Mouse (Mus musculus) monocyte, adult 2 months (primary cell): ENCODE measurements around the gene Itpr1.
"Not testable (repeated sequence)": the region's sequence is repeated elsewhere in the genome, so short reads cannot be mapped to it uniquely, and the experiment has no call there.

Source experiments
- DNase-seq, 2 experiments: peaks; one replicate each; pipeline ENCODE4 v3.0.0; 2022; ENCODE audit warnings: low spot score in 2 of 2, low read depth in 1 of 2

Itpr1 gene

DNA sequence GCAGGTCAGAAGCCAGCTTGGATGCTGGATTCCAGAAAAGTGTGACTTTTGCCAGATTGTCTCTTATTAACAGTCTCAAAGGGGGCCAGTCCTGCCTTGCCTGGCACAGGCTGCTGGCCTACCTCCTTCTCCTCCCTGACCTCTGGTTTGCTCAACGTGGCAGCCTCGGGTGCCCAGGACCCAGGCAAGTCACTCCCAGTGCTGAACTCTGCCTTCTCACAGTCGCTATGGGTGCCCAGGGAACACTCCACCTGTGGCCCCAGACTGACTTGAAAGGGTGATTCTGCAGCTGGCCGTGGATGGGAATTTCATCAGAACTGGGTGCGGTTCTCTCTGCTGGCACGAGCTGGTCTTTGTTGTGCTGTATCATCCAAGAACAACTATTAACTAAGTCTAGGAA lies 321.7 kb downstream of the Itpr1 start:
- DNase-seq = no peak

DNA sequence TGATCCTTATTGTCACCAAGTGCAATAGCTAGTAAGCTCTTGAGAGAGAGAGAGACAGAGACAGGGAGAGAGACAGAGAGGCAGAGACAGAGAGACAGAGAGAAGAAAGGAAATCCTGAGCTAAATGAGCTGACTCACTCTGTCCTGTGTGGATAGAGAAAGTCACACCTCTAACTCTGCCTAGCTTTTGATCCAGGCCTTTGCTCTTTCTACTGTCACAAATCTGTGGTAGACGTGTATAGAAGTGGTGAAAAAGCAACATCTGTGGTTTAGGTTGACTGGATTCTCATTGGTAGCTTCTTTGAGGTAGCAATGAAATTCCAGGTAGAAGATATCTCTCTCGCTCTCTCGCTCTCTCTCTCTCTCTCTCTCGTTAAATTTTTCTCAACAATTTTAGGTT lies 322.4 kb downstream of the Itpr1 start:
- no peak for DNase-seq

DNA sequence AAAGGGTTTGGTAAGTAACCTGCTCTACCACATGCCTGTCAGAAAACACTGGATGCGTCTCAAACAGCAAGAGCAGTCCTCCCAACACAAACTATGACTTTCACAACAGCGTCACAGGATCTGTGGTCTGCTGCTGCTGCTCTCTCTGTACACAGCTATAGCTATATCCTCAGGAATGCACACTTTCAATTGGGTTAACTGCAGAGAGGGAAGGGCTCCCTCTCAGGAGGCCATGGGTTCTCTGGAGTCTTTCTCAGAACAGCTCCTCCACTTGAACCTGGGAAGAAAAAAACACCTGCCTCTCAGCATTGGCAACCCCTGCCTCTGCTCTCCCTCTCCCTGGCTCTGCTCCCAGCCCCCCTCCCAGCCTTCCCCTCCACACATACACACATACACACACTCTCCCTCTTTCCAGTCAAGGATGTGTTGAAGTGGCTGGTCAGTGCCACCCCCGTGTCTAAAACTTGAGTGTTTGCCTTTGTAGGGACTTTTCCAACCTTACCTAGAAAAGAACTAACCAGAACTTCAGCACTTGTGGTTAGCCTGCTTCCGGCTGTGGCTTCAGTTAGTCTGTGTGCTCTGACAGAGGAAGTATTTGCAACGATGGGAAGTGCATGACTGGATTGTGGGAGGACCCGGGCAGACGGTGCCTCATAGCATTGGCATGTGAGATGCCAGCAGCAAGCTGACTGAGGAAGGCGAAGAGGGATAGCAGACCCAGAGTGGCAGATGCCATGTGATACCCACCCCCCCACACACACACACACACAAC lies 323.8 kb downstream of the Itpr1 start:
- DNase-seq = peak; percentile 64 to 70

DNA sequence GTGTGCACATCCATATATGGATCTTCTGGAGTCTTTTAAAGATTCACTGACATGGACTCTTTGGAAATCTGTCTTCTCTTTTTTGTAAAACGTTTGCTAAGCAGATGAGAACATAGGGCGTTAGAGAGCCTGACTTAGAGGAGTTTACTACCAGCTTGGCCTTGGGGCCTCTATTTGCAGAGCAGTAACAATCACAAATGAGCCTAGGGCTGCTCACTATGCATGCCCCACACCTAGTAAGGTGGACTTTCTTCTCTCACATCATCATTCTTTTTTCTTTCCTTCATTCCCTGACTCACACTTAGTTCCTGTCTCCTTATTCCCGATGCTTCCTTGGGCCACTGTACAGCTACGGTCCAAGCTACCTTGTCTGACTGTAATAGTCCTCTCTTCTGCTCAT lies 325.5 kb downstream of the Itpr1 start:
- DNase-seq = no peak

DNA sequence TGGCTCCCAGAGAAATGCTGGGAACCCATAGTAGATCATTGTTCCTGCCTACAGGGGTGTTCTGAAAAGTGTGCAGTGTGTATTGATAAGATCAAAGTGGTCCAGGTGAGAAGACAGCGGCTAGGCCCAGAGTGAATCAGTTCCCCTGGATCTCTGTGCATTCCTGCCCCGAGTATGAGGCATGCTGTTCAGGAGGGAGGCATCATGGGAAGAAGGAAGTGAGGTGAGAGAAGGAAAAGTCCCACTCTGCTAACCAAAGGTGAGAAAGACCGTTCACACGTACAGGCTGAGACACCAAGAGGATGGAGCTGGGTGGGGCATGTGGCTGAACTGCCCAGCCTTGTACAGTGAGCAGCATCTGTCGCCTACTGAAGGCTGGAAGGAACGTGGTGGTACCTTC lies 327.5 kb downstream of the Itpr1 start:
- no peak for DNase-seq

DNA sequence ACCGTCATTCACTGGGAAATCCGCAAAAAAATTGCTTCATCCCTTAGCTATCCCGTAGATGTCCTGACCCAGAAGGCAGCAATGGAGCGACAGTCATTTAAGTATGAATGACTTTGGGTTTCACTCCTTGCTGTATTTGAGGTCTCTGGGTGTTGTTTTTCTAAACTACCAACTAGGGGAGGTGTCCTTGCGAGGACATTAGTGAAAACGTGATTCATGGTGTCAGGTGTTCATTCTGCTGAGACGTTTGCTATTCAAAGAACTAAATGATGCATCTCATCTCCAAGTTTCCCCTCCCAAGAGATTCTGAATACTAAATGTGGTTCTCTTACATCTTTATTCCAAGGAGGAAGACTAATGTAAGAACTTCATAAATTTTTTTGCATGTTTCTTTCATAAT lies 332.0 kb downstream of the Itpr1 start:
- DNase-seq = no peak

DNA sequence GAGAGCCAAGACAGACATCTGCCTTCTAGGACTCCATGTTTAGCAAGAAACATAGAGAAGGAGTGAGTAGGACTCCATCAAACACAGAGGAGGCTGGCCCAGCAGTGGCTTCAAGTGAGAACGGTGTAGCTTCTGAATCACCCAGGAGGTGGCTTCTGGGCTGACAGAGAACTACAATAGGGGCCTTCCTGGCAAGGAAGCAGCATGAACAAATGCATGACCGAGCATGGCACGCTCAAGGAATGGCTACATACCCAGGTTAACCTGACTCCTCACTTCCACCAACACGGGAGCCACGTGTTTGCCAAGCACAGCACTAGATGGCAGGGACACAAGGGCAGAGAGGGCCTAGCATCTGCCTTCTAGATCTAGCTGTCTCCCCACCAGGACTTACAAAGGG lies 332.6 kb downstream of the Itpr1 start:
- no peak for DNase-seq

DNA sequence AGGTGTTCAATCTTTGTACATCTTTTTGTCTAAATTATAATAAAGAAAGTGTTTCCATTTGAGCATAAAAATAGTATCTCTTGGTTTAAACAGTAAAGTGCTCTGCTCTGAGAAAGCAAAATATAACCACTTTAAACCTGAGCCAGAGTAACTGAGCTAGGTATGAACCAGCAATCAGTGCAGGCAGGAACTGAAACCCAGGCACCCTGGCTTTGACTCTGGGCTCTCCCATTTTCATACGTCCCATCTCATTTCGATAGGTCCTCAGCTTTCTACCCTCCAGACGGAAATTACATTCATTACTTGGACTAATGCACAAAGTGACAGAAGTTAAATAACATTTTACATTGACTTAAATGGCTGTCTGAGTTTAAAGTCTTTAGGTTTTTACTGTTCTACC lies 335.5 kb downstream of the Itpr1 start:
- no peak for DNase-seq

DNA sequence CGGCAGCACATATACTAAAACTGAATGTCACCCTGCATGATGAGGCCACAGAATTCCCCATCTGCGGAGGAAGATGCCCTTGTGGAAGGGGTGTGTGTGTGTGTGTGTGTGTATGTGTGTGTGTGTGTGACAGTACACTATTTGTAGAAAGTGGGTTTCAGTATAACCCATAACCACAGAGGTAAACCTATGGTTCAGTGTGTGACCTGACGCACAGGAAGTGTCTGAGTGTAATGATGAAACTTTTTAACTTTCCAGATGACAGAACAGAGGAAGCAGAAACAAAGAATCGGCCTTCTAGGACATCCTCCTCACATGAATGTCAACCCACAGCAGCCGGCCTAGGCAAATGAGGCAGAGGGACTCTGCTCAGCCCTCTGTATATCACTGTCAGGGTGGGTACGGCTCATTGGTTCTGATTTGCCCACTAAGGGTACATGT lies 336.6 kb downstream of the Itpr1 start:
- peak in 1 of 2 experiments; percentile 47 for DNase-seq

DNA sequence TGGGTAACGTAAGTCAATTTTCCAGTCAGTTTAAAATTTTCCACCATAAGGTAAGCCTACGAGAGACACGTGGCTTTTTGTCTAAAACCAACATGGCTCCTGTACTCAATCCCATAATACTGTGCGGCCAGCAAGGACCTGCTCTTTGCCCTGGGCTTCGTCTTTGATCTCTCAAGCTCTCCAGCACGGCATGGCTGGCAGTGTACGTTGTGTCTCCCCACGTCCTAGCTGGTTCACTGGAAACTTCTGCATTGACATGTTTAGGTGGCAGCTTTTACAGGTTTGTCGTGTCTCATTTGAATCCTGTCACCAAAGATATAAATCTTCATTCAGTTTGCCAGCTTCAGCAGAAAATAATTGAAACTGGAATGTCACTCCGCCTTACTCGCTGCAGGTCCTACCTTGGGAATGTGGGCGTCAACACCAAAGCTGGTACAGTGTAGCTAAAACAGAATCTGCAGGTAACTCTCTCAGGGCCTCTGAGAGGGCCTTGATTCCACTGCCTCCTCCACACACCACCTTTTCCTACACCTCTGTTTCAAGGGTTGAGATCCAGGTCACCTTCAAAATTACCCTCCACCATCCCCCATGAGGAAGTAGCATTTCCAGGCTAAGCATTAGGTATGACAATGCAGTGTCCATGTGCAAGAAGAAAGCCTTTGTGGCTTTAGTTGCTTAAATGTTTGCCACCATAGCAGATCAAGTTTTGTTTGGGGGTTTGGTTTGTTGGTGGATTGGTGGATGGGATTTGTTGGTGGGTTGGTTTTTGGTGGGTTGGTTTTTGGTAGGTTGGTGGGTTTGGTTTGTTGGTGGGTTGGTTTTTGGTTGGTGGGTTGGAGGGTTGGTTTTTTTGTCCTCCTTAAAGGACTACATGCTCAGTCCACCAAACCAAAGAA lies 339.1 kb downstream of the Itpr1 start:
- no peak for DNase-seq

DNA sequence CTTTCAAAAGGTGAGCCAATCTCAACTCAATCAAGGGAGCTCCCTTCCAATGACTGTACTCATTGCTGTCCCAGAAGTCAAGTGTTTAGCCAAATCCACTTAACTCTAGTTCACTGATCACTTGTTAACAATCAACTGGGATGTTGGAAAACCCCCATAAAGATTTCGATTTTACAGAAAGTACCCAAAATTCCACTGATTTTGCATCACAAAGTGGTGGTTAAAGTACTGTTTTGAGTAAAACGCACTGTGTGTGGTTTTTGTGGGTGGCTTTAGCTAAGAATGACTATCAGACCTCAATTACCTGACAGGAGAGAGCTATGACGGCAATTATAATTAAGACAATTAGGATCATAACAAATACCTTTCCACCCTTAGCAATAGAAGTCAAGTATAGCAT lies 340.1 kb downstream of the Itpr1 start:
- DNase-seq = no peak

DNA sequence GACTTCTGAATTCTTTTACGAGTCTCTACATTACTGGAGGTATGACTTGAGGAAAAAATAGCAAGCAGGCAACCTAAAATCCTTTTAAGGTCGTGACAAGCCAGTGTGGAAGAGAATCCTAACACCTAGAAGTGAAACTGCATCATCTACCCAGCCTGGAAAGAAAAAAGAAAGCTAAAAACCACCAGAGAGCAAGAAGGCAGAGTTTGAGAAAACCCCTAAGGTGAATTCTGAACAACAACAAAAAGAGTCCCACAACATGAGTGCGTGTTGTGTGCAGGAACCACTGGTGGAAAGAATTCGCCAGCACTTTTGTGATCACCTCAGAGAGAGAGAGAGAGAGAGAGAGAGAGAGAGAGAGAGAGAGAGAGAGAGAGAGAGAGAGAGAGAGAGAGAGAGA lies 340.6 kb downstream of the Itpr1 start:
- DNase-seq = no peak

DNA sequence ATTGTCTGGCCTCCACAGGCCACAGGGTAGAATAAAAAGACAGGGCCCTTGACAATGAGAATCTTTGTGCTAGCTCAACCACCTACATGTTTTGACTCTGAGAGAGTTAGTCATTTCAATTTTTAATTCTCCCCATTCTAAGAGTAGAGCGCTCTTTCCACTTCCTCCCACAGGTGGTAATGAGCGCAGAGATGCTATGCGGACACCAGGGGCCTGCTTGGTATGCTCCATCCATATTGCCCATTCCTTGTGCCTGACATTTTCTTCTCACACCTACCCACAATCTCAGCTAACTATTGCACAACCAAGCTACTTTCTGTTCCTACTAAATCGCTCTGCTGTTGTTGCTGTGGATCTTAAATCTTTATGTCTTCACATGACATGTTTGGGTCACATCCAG lies 341.5 kb downstream of the Itpr1 start:
- DNase-seq = no peak

DNA sequence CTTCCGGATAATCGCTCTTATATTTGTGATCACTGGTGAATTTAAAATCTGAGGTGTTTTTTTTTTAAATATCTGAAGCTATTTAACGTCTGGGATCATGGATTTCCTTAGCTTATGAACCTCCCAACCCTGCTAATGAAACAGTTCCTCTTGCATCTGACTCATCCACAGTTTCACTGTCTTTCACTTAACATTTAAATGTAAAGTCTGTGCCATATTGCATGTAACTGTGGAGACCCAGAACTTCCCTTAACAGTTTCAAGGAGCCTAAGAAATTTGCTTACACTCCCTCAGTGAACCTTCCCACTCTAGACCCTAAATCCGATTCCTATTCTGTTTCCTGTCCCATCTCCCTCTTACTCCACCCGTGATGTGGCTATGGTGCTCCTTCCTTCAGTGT lies 342.0 kb downstream of the Itpr1 start:
- peak in 1 of 2 experiments; percentile 36 for DNase-seq

DNA sequence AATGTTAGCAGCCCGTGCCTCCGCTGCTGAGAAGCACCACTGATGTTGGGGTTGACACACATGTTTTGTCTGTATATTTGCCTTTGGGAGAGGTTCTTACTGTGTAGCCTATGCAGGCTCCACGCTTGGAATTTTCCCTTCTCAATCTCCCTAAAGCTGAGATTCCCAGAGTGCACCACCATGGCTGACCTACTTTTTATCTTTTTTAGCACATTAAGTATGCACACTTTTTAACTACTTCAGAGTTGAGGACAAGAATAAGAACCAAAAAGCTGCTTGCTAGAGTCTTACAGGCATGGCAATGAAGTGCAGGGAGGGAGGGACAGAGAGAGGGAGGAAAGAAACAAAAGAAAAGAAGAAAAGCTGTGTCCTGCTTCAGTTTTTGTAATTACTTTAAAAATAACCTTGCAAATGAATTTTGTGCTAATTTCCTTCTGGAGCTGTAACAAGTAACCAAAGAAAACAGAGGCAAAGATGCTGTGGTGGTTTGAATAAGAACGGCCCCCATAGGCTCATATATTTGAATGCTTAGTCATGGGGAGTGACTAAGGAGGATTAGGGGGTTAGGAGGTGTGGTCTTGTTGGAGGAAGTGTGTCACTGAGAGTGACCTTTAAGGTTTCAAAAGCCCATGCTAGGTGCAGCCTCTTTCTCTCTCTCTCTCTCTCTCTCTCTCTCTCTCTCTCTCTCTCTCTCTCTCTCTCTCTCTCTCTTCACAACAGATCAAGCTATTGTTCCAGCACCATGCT lies 344.9 kb downstream of the Itpr1 start:
- DNase-seq = no peak

DNA sequence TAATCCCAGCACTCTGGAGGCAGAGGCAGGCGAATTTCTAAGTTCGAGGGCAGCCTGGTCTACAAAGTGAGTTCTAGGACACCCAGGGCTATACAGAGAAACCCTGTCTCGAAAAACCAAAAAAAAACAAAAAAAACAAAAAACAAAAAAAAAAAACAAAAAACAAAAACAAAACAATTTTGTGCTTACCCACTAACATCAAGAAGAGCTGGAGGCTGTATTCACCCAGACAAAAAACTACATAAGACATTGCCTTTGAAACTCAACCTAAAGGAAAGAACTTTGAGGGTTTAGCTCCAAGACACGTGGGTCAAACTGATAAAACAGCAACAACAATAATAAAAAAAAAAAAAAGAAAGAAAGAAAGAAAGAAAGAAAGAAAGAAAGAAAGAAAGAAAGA lies 346.3 kb downstream of the Itpr1 start:
- not testable (repeated sequence) for DNase-seq

DNA sequence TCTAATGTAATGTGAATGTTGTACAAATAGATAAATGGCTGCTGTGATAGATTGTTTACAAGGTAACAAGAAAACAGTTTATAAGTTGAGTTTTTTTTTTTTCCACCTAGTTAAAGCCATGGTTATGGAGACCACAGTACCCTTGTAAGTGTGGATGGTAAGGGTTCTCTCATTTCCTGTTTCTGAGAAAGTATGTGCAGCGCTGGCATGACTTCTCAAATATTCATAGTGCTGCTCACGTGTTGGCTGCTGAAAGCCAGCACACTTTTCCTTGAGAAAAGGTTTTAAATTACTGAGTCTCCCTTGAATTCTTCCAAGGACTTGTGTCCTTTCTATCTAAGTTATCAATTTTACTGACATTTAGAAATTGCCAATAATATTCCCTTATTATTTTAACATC lies 350.1 kb downstream of the Itpr1 start:
- DNase-seq = no peak

DNA sequence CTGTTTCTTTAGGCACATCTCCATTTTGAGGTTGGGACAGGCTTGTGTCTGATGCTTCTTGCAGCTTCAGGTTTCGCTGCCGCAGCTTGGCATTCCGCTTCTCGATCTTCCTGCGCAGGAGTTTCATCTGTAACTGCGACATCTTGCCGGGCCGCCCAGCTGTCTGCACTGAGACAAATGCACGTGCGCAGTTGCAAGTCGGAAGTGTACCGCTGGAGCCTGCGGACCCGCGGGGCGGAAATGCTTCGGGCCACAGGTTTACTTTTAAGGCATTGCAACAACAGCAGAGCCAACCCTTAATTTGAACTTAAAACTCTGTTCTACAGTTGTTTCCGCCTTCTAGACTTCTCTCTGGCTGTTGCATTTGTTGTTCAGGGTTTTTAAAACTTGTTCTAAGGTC lies 352.6 kb downstream of the Itpr1 start:
- not testable (repeated sequence) for DNase-seq

DNA sequence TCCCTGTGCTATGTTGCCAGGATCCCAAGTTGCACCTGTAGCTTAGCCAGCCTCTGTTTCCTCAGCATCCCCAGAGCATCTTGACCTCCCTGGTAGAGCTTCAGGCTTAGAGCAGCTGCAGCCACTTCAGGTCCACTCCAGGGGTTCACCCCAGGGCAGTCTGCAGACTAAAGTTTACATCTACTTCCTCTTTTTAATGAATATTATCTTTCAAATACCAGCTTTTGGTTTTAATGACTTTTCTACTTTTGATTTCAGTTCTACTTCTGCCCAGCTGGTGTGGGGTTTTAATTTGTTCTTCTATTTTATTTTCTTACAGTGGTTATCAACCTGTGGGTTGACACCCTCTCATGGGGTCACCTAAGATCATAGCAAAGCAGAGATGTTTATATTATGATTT lies 353.7 kb downstream of the Itpr1 start:
- DNase-seq = no peak

DNA sequence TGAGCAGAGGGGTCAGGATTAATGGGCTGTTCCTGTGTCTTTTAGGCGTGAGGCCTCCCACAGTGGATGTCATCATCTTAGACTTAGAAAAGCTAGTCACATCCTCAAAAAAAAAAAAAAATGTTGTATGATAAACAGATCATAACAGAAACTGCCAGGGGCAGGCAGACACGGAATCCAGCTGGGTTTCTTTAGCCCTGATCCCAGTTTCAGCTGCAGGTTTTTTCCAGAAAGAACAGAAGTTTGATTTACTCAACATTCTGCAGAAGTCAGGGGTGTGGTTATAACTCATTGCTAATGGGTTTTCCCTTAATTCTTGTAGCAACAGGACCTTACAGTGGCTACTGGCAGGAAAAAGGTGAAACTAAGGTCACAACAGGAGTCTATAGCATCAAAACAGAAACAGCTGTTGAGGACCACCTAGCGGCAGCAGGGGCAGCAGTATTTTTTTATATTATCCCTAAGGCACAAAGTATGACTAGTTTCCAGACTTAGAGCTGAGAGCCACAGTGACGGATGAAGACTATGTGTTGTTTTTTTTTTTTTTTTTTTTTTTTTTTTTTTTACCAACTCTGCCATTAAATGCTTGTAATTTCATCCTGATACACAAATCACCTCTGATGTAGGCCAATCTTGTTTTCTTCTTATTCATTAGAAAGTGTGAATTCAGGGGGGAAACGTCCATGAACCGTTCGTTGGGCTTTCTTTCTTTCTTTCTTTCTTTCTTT lies 356.7 kb downstream of the Itpr1 start:
- peak in 1 of 2 experiments; percentile 33 for DNase-seq
